Mouse (Mus musculus) monocyte, adult 5-6 weeks (primary cell): Measurements from ENCODE around the gene Lrmda. TPM values are rescaled to one million over a fixed set of nuclear protein-coding genes. Genes with fewer than 3 reads are reported as not detected.

Experiments used
- ATAC-seq: fragments of 153-309, 156-312 bp; replicated peaks from 2 replicates; pipeline ENCODE4 v1.8.0; 2017; ENCODE audit warnings: mild to moderate bottlenecking; ENCODE audit not compliant: low TSS enrichment, insufficient number of reproducible peaks, severe bottlenecking, poor library complexity, low FRiP score
- total RNA-seq: library from RNA; stranded (forward); fragments of 200-1000, 200-491, 200-594 nt; gene quantifications from 3 replicates; pipeline ENCODE4 v1.2.3, GENCODE M21; 2017

The Lrmda gene
- total RNA-seq, 1 experiment from 2014 or later: 6.4 TPM

DNA sequence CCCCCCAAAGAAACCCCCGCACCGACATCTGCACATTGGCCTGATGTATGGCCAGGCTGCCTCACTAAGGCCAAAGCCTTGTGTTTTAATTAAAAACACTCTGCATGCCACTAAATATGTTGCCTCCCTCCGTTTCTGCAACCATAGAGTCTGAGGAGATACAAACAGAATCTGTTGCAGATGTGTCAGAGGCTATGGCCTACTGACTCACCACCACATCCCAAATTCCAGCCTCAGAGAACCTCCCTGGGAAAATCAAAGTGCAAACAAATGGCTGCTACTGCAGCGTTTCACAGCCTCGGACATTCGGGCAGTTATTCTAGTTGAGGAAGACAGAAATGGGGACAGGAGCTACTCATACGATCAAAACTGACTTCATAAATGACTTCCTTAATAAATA is 1031.9 kb downstream of the Lrmda start:
- no peak for ATAC-seq

GRCm38 (mm10) chr14:23052833-23053592 is 1033.5 kb downstream of the Lrmda start:
- no peak for ATAC-seq

- no peak for ATAC-seq
Measured at GRCm38 (mm10) chr14:23057228-23057976, 1037.9 kb downstream of the Lrmda start.

DNA sequence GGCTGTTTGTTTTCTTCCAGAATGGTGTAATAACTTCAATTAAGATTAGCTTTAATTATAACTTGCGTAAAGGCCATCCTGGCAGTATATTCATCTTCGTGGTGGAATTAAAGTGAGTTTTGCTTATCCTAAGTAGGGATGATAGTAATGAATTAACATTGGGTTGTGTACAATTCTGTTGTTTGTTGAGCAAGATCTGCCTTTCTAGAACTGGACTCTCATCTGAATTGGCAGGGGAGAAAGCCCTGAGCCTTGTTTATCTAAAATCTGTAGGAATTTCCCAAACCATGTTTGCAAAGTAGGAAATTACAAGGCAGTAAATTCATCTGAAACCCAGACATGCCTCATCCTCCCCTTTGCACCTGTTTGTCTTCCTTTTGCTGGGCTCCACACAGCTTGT is 1038.5 kb downstream of the Lrmda start:
- no peak for ATAC-seq

GRCm38 (mm10) chr14:23078719-23079118 is 1059.2 kb downstream of the Lrmda start:
- ATAC-seq: no peak

- ATAC-seq: no peak
Measured at GRCm38 (mm10) chr14:23084241-23084773, 1064.8 kb downstream of the Lrmda start.

DNA sequence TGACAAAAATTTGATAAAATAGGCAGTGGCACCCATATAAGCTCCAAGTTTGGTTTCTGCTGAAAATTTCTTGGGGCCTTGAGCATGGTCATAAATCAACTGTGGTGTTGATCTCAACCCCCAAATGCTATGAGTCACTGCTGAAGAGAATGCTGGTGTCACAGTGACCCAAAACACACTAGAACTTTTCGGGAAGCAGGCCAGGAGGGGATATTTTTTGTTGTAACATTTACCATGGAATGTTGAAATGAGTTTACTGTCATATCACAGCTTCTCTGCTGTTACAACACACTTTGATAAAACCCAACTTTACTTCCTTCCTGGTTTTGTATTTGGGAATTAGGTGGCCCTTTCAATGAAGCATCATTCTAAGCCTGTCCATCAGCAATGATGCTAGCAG is 1065.3 kb downstream of the Lrmda start:
- ATAC-seq: no peak

DNA sequence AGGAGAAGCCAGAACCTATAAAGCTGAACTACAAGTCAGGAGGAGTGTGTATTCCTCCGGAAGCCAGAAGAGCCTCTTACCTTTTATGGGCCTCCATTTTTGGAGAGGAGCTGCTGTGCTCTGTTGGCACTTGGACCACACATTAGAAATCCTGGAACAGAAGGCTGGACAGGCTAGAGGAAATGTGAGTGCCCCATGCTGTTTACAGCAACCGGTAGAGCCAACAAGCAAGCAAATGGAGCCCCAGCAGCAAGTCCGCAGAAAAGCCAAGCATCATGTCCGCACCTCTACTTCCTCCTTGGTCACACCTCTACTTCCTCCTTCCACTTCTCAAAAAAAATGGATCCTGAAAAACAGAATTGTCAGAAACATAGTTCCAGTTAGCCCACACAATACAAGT is 1073.8 kb downstream of the Lrmda start:
- ATAC-seq: no peak

- ATAC-seq: no peak
Measured at GRCm38 (mm10) chr14:23094546-23095157, 1075.1 kb downstream of the Lrmda start.

DNA sequence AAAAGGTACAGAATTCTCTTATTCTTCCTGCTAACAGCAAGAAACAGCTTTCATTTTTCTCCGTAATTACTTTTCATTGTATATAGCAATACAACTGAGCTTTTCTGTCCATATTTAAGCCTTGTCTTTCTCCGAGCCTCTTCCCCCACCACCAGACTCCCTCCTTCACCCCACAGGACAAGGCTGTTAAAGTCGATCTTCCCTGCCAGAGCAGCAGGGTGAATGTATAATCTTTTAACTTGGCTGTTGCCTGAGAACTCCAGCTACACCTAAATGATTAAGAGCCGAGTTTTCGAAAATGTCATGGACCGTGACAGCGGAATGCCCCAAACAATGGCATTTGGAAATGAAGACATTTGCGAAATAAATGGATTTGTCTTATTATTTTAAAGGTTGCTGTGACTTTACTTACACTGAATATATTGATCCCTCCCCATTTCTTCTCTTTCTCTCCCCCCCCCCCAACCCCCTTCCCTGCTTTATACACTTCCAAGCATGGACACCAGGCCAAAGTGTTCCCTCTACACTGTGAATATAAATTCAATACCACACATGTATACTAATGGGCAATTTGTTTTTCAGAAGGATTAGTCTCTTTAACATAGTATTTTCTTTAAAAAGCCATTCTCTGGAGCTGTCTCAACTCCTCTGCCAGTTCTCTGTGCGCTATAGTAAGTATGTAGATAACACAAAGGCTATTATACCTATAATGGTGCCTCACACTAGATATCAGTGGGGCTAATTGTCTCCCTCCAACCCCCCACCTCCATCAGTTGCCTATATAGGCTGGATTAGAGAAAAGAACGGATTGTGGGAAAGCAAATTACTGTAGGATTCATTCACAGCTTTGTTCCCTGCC is 1075.9 kb downstream of the Lrmda start:
- no peak for ATAC-seq

DNA sequence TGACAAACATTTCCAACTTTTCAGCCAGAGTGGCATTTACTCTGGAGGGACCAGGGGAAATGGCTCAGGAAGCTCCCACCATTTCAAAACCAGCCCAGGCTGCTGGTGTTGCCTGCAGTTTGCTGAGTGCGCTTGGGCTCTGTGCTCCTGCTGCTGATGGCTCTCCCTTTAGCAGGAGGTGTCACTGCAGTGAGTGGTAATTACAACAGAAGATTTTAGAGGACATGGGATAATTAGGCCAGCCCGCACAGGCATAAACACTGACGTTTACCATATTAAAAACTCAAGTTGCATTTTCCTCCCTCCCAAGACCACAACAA is 1076.5 kb downstream of the Lrmda start:
- no peak for ATAC-seq

GRCm38 (mm10) chr14:23096405-23096804 is 1076.9 kb downstream of the Lrmda start:
- no peak for ATAC-seq

Other genes starting within 250 kb of the Lrmda start
- gene Vdac2, start 194.5 kb upstream of the Lrmda start, total RNA-seq: 210 to 264 TPM (median 238 TPM) in 3 replicates
- gene Comtd1, start 170.7 kb upstream of the Lrmda start, total RNA-seq: 2.9 to 11.5 TPM (median 8.0 TPM) in 3 replicates
- gene Zfp503, start 30.1 kb upstream of the Lrmda start, total RNA-seq: 0.38 to 0.64 TPM (median 0.58 TPM) in 3 replicates